Mouse (Mus musculus): ENCODE results near the gene Wdr78.

DNA sequence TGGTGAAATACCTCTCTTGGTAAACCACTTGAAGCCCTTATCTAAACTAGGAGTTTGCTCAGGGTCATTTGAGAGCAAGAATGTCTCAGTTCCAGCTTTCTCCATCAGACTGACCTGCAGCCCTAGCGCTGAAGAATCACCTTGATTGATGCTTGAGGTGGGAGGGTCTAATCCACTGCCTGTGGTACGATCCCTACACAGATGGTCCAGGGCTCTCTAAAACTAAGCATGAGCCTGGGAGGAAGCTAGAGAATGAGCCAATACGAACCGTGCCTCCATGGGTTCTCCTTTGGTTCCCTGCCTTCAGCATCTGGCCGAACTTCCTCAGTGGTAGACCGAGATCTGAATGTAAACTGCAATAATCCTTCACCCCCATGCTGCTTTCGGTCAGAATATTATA is 86.6 kb downstream of the Wdr78 start:
- no peak for TF ChIP-seq CTCF (IDR thresholded peaks at IDR 0.05; ENCODE audit: low read depth)
- no peak for TF ChIP-seq EP300 (IDR thresholded peaks at IDR 0.05; ENCODE audit: low read depth)

All from liver, embryonic 14.5 days (tissue).